Mouse (Mus musculus): Measurements from ENCODE around the gene Cbfa2t2. TPM values are rescaled to one million over a fixed set of nuclear protein-coding genes. Genes with fewer than 3 reads are reported as not detected.

The Cbfa2t2 gene
- polyA plus RNA-seq, 1 experiment: 32.9 TPM

- TF ChIP-seq CTCF (IDR thresholded peaks at IDR 0.05; ENCODE audit: extremely low read depth, insufficient read depth, low read length): peak; percentile 82
- TF ChIP-seq POLR2A (IDR thresholded peaks at IDR 0.05; ENCODE audit: extremely low read depth, insufficient read depth, low read length): no peak
- H3K4me1 ChIP-seq (ENCODE audit: control insufficient read depth, insufficient read depth, low read length): peaks cover 7% of the 10 kb centered on the region
- H3K4me3 ChIP-seq (ENCODE audit: insufficient read depth, low read length): no peak overlapping the region
- H3K27ac ChIP-seq (ENCODE audit: insufficient read depth, low read length): no peak overlapping the region
Measured at GRCm38 (mm10) chr2:154539720-154540119, 103.4 kb downstream of the Cbfa2t2 start.

- H3K4me1 ChIP-seq (ENCODE audit: control insufficient read depth, insufficient read depth, low read length): peaks cover 7% of the 10 kb centered on the region
- H3K27ac ChIP-seq (ENCODE audit: insufficient read depth, low read length): no peak overlapping the region
- H3K4me3 ChIP-seq (ENCODE audit: insufficient read depth, low read length): no peak overlapping the region
- TF ChIP-seq CTCF (IDR thresholded peaks at IDR 0.05; ENCODE audit: extremely low read depth, insufficient read depth, low read length): no peak
- TF ChIP-seq POLR2A (IDR thresholded peaks at IDR 0.05; ENCODE audit: extremely low read depth, insufficient read depth, low read length): 0 out of 2 replicates have a peak, but pooled peaks have one; percentile 18
Measured at GRCm38 (mm10) chr2:154541630-154542029, 105.3 kb downstream of the Cbfa2t2 start.

GRCm38 (mm10) chr2:154543567-154544347 lies 107.5 kb downstream of the Cbfa2t2 start:
- Histone ChIP-seq H3K4me3 (ENCODE audit: insufficient read depth, low read length) (no peak overlapping the region), H3K27ac (ENCODE audit: insufficient read depth, low read length) (0 out of 2 replicates have a peak overlapping the region, but pooled peaks have one; percentile 22), H3K4me1 (ENCODE audit: control insufficient read depth, insufficient read depth, low read length) (peaks cover 2% of the 10 kb centered on the region; the same call in 1 of the 2 replicates)
- TF ChIP-seq CTCF (IDR thresholded peaks at IDR 0.05; ENCODE audit: extremely low read depth, insufficient read depth, low read length): no peak
- no peak for TF ChIP-seq POLR2A (IDR thresholded peaks at IDR 0.05; ENCODE audit: extremely low read depth, insufficient read depth, low read length)

GRCm38 (mm10) chr2:154546711-154547110 lies 110.4 kb downstream of the Cbfa2t2 start, which contains the start of gene 1700003F12Rik:
Gene 1700003F12Rik (plus strand): TSS chr2:154547085.
- TF ChIP-seq CTCF (IDR thresholded peaks at IDR 0.05; ENCODE audit: extremely low read depth, insufficient read depth, low read length): no peak
- TF ChIP-seq POLR2A (IDR thresholded peaks at IDR 0.05; ENCODE audit: extremely low read depth, insufficient read depth, low read length): no peak
- no peak within 1 kb of the TSS for H3K4me3 ChIP-seq (ENCODE audit: insufficient read depth, low read length)

GRCm38 (mm10) chr2:154548688-154549087 lies 112.4 kb downstream of the Cbfa2t2 start:
- Histone ChIP-seq H3K4me1 (ENCODE audit: control insufficient read depth, insufficient read depth, low read length) (no peaks in the 10 kb centered on the region), H3K4me3 (ENCODE audit: insufficient read depth, low read length) (no peak overlapping the region), H3K27ac (ENCODE audit: insufficient read depth, low read length) (no peak overlapping the region)
- no peak for TF ChIP-seq CTCF (IDR thresholded peaks at IDR 0.05; ENCODE audit: extremely low read depth, insufficient read depth, low read length)
- TF ChIP-seq POLR2A (IDR thresholded peaks at IDR 0.05; ENCODE audit: extremely low read depth, insufficient read depth, low read length): no peak

More at GRCm38 (mm10) chr2:154546711-154547110, 110.4 kb downstream of the Cbfa2t2 start, which contains the start of gene 1700003F12Rik:
- no peaks in the 10 kb centered on the region for H3K4me1 ChIP-seq (ENCODE audit: control insufficient read depth, insufficient read depth, low read length)
- H3K27ac ChIP-seq (ENCODE audit: insufficient read depth, low read length): no peak within 1 kb of the TSS

- Histone ChIP-seq H3K4me3 (ENCODE audit: insufficient read depth, low read length) (no peak overlapping the region), H3K4me1 (ENCODE audit: control insufficient read depth, insufficient read depth, low read length) (no peaks in the 10 kb centered on the region), H3K27ac (ENCODE audit: insufficient read depth, low read length) (no peak overlapping the region)
- TF ChIP-seq POLR2A (IDR thresholded peaks at IDR 0.05; ENCODE audit: extremely low read depth, insufficient read depth, low read length): 0 out of 2 replicates have a peak, but pooled peaks have one; percentile 1
- no peak for TF ChIP-seq CTCF (IDR thresholded peaks at IDR 0.05; ENCODE audit: extremely low read depth, insufficient read depth, low read length)
Measured at GRCm38 (mm10) chr2:154549127-154549885, 113.0 kb downstream of the Cbfa2t2 start.

GRCm38 (mm10) chr2:154549886-154550189 lies 113.6 kb downstream of the Cbfa2t2 start:
- Histone ChIP-seq H3K4me1 (ENCODE audit: control insufficient read depth, insufficient read depth, low read length) (peaks cover under 1% of the 10 kb centered on the region), H3K27ac (ENCODE audit: insufficient read depth, low read length) (no peak overlapping the region), H3K4me3 (ENCODE audit: insufficient read depth, low read length) (no peak overlapping the region)
- TF ChIP-seq POLR2A (IDR thresholded peaks at IDR 0.05; ENCODE audit: extremely low read depth, insufficient read depth, low read length): no peak
- no peak for TF ChIP-seq CTCF (IDR thresholded peaks at IDR 0.05; ENCODE audit: extremely low read depth, insufficient read depth, low read length)

- TF ChIP-seq POLR2A (IDR thresholded peaks at IDR 0.05; ENCODE audit: extremely low read depth, insufficient read depth, low read length) (no peak), CTCF (IDR thresholded peaks at IDR 0.05; ENCODE audit: extremely low read depth, insufficient read depth, low read length) (no peak)
- Histone ChIP-seq H3K27ac (ENCODE audit: insufficient read depth, low read length) (no peak overlapping the region), H3K4me1 (ENCODE audit: control insufficient read depth, insufficient read depth, low read length) (peaks cover 3% of the 10 kb centered on the region), H3K4me3 (ENCODE audit: insufficient read depth, low read length) (no peak overlapping the region)
Measured at GRCm38 (mm10) chr2:154550937-154551336, 114.7 kb downstream of the Cbfa2t2 start.

- TF ChIP-seq POLR2A (IDR thresholded peaks at IDR 0.05; ENCODE audit: extremely low read depth, insufficient read depth, low read length) (no peak), CTCF (IDR thresholded peaks at IDR 0.05; ENCODE audit: extremely low read depth, insufficient read depth, low read length) (no peak)
- Histone ChIP-seq H3K4me3 (ENCODE audit: insufficient read depth, low read length) (no peak within 1 kb of the TSS), H3K4me1 (ENCODE audit: control insufficient read depth, insufficient read depth, low read length) (peaks cover 3% of the 10 kb centered on the region), H3K27ac (ENCODE audit: insufficient read depth, low read length) (no peak within 1 kb of the TSS)
Measured at GRCm38 (mm10) chr2:154551476-154551875, 115.2 kb downstream of the Cbfa2t2 start, which contains the start of gene Actl10. Gene Actl10 (plus strand): TSS chr2:154551776.

All from cortical plate, adult 2 months (tissue).